Mouse (Mus musculus) cerebellum, postnatal 25 days (tissue): ENCODE measurements at regions not wholly inside any gene's neighbourhood (a gene's known extent, or its start where the extent isn't known, plus 50 kb on each side); places are given as distances from the start of the nearest gene placed in this dataset.

Experiments used
- DNase-seq, 2 experiments: peaks; one replicate each; pipeline ENCODE4 v3.0.0; 2021; ENCODE audit warnings: mixed read lengths in 2 of 2

GRCm38 (mm10) chr10:35654548-35655180 is 57.0 kb downstream of the Amd2 start:
- DNase-seq: peak; percentile 8 to 33

- DNase-seq: no peak
Observed at GRCm38 (mm10) chr10:35649930-35650329, 61.8 kb downstream of the Amd2 start.

DNA sequence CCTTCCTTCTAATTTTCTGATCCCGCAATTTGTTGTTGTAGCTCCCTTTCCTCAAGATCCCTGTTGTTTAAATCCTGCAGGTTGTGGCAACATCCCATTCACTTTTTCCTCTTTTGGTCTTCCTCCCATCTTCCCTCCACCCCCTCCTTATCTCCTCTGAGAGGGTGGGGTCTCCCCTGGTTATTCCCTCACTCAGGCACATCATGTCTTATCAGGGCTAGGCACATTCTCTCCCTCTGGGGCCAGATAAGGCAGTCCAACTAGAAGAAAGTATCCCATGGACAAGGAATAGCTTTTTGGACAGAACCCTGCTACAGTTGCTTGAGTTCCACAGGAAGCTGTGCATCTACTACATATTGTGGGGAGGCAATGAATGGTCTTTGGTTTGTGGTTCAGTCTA is 90.8 kb downstream of the Amd2 start:
- DNase-seq: no peak

DNA sequence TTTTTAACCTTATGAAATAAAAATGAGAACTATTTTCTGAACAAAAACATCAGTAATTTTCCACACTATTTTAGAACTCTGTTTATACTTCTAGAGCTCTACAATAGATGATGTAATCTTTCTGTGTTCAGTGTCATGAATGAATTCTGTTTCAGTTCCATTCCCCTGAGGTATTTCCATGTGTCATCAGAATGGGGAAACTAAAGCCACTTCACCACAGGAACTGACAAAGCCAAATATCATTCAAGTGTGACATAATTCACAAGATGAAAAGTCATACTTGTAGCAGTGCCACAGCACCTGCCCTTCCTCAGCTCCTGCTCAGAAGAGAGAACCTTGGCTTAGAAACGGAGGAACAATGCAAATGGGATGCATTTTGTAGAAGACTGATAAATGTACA is 125.4 kb downstream of the Amd2 start:
- DNase-seq: no peak
